Mouse (Mus musculus): ENCODE data around the gene Msmb.
"Not testable (repeated sequence)": the region's sequence is repeated elsewhere in the genome, so short reads cannot be mapped to it uniquely, and the experiment has no call there.

Gene Msmb

GRCm38 (mm10) chr14:32180861-32181260 lies 39.0 kb downstream of the Msmb start:
- DNase-seq, result no peak

- DNase-seq, result no peak
Measured at GRCm38 (mm10) chr14:32183846-32184245, 42.0 kb downstream of the Msmb start.

- DNase-seq, result no peak
Measured at GRCm38 (mm10) chr14:32190627-32191391, 49.0 kb downstream of the Msmb start.

DNA sequence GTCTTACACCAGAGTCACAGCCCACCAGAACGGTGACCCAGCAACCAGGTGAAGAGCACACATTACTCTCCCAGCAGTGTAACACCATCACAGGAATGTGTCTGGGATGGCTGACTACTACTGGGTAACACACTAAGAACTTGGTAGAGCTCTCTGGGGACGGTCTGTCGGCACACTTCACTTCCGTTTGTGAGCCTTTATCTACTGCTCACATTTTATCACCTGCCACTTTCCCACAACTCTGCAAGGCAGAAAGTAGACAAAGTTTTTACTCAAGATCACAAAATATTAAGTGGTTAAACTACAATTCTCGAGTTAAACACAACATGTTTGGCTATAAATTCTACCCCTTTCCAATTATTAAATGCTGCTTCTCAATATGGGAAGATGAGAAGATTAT lies 50.1 kb downstream of the Msmb start:
- DNase-seq, result no peak

DNA sequence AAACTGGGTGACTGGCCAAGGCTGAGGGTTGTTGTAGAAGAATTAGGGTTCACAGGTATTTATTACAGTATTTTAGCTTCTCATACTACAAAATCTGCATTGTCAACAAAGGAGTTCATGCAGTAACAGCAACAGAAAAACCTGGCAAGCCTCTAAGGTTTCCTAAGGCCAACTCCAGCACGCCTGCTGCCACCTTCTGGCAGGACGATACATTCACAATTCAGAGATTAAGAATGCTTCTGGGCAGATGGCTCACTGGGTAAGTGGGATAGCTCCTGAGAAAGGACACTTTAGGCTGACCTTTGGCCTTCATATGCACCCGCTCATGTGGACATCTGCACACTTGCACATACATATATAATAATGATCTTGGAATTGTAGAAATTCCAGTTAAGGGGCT lies 50.6 kb downstream of the Msmb start:
- DNase-seq, result peak; percentile 22

DNA sequence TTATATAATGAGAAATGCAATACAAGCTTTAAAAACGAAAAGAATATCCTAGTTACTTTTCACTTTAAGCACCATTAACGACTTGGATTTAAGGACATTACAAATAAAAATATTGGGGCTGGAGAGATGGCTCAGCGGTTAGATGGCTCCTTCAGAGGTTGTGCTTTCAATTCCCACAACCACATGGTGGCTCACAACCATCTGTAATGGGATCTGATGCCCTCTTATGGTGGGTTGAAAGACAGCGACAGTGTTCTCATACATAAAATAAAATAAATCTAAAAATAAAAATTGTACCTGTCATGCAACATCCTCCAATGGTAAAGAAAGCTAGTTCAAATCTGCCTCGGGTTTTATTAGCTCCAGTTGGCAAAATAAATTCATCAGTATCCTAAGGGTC lies 51.7 kb downstream of the Msmb start:
- not testable (repeated sequence) for DNase-seq

DNA sequence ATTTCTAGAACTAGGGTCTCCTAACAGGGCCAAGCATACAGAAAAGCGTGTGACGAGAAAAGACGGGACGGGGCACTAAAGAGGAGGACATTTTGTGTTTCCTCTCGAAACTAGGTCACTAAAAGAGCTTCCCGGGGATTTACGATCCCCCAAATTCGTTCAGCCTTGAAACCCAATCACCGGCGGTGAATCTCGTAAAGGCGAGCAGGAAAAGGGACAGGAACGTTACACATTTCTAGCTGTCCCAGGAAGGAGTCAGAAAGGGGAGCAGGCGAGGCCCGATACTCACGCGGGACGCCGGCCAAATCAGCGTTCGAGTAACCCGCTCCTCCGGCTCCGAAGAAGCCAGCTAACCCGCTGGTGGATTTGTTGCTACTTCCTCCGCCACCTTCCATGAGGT lies 59.5 kb downstream of the Msmb start:
- DNase-seq, result no peak

GRCm38 (mm10) chr14:32201791-32202451 lies 60.1 kb downstream of the Msmb start, which contains the start of the genes Timm23 and Parg:
Timm23 (minus strand) TSS chr14:32201898.
Parg (plus strand) TSS chr14:32201949.
- peak; percentile 89 for DNase-seq
